Mouse (Mus musculus) heart, embryonic 11.5 days (tissue): ENCODE results near the gene Acp4. TPM values are rescaled to one million over a fixed set of nuclear protein-coding genes. Genes with fewer than 3 reads are reported as not detected.
A peak's percentile ranks its signal among the peaks of the same experiment; 100 is the strongest.
"Not testable (repeated sequence)": the region's sequence is repeated elsewhere in the genome, so short reads cannot be mapped to it uniquely, and the experiment has no call there.

Source experiments
- ATAC-seq: fragments of 200-750 bp; cut with Nextera tagmentation; replicated peaks from 2 replicates; pipeline ENCODE4 v1.8.0; 2017; ENCODE audit warnings: moderate library complexity; ENCODE audit not compliant: insufficient number of reproducible peaks, low FRiP score, low TSS enrichment
- H3K27ac ChIP-seq: fragments of 300-500 bp; sonication (generic); 2 replicates; pipeline ENCODE4 v1.5.1; 2014; ENCODE audit warnings: mild to moderate bottlenecking, low read depth, low read length
- H3K27me3 ChIP-seq: fragments of 300-500 bp; sonication (generic); 2 replicates; pipeline ENCODE4 v1.6.1; 2014; ENCODE audit warnings: mild to moderate bottlenecking, low read length, mixed read lengths; ENCODE audit not compliant: control insufficient read depth, insufficient read depth
- H3K36me3 ChIP-seq: fragments of 300-500 bp; sonication (generic); 2 replicates; pipeline ENCODE4 v1.6.1; 2014; ENCODE audit warnings: mild to moderate bottlenecking, low read length, moderate library complexity, mixed read lengths; ENCODE audit not compliant: control insufficient read depth, insufficient read depth
- H3K4me1 ChIP-seq: fragments of 300-500 bp; sonication (generic); 2 replicates; pipeline ENCODE4 v1.6.1; 2014; ENCODE audit warnings: low read length; ENCODE audit not compliant: control insufficient read depth, insufficient read depth
- H3K4me2 ChIP-seq: fragments of 300-500 bp; sonication (generic); 2 replicates; pipeline ENCODE4 v1.6.1; 2014; ENCODE audit warnings: mild to moderate bottlenecking, moderate library complexity
- H3K4me3 ChIP-seq: fragments of 300-500 bp; sonication (generic); 2 replicates; pipeline ENCODE4 v1.5.1; 2014; ENCODE audit warnings: low read depth, low read length
- H3K9ac ChIP-seq: fragments of 300-500 bp; sonication (generic); 2 replicates; pipeline ENCODE4 v1.6.1; 2014; ENCODE audit warnings: mild to moderate bottlenecking, low read depth, low read length, moderate library complexity
- H3K9me3 ChIP-seq: fragments of 300-500 bp; sonication (generic); replicated peaks from 2 replicates; pipeline ENCODE4 v1.6.1; 2016; ENCODE audit warnings: low read length; ENCODE audit not compliant: control insufficient read depth
- WGBS: fragments of 180-500 bp; shearing (Covaris S2); extraction: QIAGEN DNeasy Blood & Tissue Kit; methylation state at CpG from one replicate; pipeline ENCODE4 v1.1.7; 2014; ENCODE audit not compliant: insufficient replicate concordance; 5-methylcytosine and 5-hydroxymethylcytosine counted together
- polyA plus RNA-seq: library from polyadenylated mRNA; unstranded; fragments of >200 nt; fragmentation: Nextera tagmentation; extraction: Ambion mirVana; gene quantifications from 2 replicates; pipeline ENCODE4 v1.2.1, GENCODE M21; 2014

The Acp4 gene
- polyA plus RNA-seq, result not detected in 2 replicates

GRCm38 (mm10) chr7:44257278-44257677 lies at the start of gene Acp4:
TSS of gene Acp4 (minus strand) at chr7:44257378.
- H3K9ac ChIP-seq, result no peak within 1 kb of the TSS
- no peaks in the 10 kb centered on the region for H3K4me1 ChIP-seq
- WGBS, result 71% methylated on average over 4 of the region's 4 CpGs
- ATAC-seq, result no peak
- H3K27ac ChIP-seq, result no peak within 1 kb of the TSS
- no peaks in the 10 kb centered on the region for H3K36me3 ChIP-seq
- no peak within 1 kb of the TSS for H3K4me3 ChIP-seq
- H3K9me3 ChIP-seq, result no peaks in the 10 kb centered on the region
- H3K27me3 ChIP-seq, result peaks cover 6% of the 10 kb centered on the region; the same call in 1 of the 2 replicates
- H3K4me2 ChIP-seq, result no peak within 1 kb of the TSS

GRCm38 (mm10) chr7:44306516-44307240 lies 49.5 kb upstream of the Acp4 start, which contains the start of gene Clec11a:
TSS of gene Clec11a (minus strand) at chr7:44306902.
- no peak for ATAC-seq
- Histone ChIP-seq H3K9me3 (no peaks in the 10 kb centered on the region), H3K27me3 (peaks cover 47% of the 10 kb centered on the region), H3K4me1 (peaks cover 20% of the 10 kb centered on the region), H3K4me3 (peak within 1 kb of the TSS; percentile 68), H3K9ac (no peak within 1 kb of the TSS), H3K27ac (no peak within 1 kb of the TSS), H3K36me3 (no peaks in the 10 kb centered on the region), H3K4me2 (peak within 1 kb of the TSS; percentile 86)
- WGBS, result 62% methylated on average over 6 of the region's 6 CpGs

- ATAC-seq, result no peak
- Histone ChIP-seq H3K27me3 (peaks cover 37% of the 10 kb centered on the region), H3K4me2 (peak overlapping the region; percentile 86), H3K4me3 (peak overlapping the region; percentile 68), H3K4me1 (peaks cover 12% of the 10 kb centered on the region), H3K27ac (no peak overlapping the region), H3K36me3 (no peaks in the 10 kb centered on the region), H3K9ac (no peak overlapping the region), H3K9me3 (no peaks in the 10 kb centered on the region)
- WGBS, result 7% methylated on average over 16 of the region's 16 CpGs
These were observed 48.5 kb upstream of the Acp4 start for GRCm38 (mm10) chr7:44305686-44306085.

- ATAC-seq, result peak; percentile 91
- H3K9me3 ChIP-seq, result no peaks in the 10 kb centered on the region
- H3K36me3 ChIP-seq, result no peaks in the 10 kb centered on the region
- H3K27me3 ChIP-seq, result peaks cover 31% of the 10 kb centered on the region
- peak overlapping the region; percentile 79 for H3K27ac ChIP-seq
- H3K4me2 ChIP-seq, result peak overlapping the region; percentile 86
- under 1% methylated on average over 49 of the region's 49 CpGs for WGBS
- peak overlapping the region; percentile 94 for H3K9ac ChIP-seq
- peak overlapping the region; percentile 68 for H3K4me3 ChIP-seq
- peaks cover 9% of the 10 kb centered on the region for H3K4me1 ChIP-seq
These were observed 47.8 kb upstream of the Acp4 start for GRCm38 (mm10) chr7:44304775-44305641.

- Histone ChIP-seq H3K36me3 (no peaks in the 10 kb centered on the region), H3K4me2 (peak overlapping the region; percentile 86), H3K9ac (peak overlapping the region; percentile 94), H3K4me1 (peaks cover 9% of the 10 kb centered on the region), H3K4me3 (peak overlapping the region; percentile 68), H3K9me3 (no peaks in the 10 kb centered on the region), H3K27ac (peak overlapping the region; percentile 79), H3K27me3 (peaks cover 26% of the 10 kb centered on the region)
- peak; percentile 29 for ATAC-seq
- under 1% methylated on average over 25 of the region's 25 CpGs for WGBS
These were observed 47.2 kb upstream of the Acp4 start for GRCm38 (mm10) chr7:44304463-44304774.

- peaks cover 18% of the 10 kb centered on the region for H3K27me3 ChIP-seq
These were observed 46.5 kb upstream of the Acp4 start for GRCm38 (mm10) chr7:44303346-44304340.

GRCm38 (mm10) chr7:44297501-44297900 lies 40.3 kb upstream of the Acp4 start:
- not testable (repeated sequence) for H3K9ac ChIP-seq, H3K27me3 ChIP-seq, ATAC-seq, H3K4me3 ChIP-seq, H3K27ac ChIP-seq, H3K4me2 ChIP-seq, H3K4me1 ChIP-seq, H3K36me3 ChIP-seq, H3K9me3 ChIP-seq
- 71% methylated on average over 2 of the region's 2 CpGs for WGBS

More at GRCm38 (mm10) chr7:44303346-44304340, 46.5 kb upstream of the Acp4 start:
- ATAC-seq, result no peak
- peaks cover 9% of the 10 kb centered on the region for H3K4me1 ChIP-seq
- H3K4me3 ChIP-seq, result peak overlapping the region; percentile 68
- no peaks in the 10 kb centered on the region for H3K9me3 ChIP-seq
- H3K36me3 ChIP-seq, result no peaks in the 10 kb centered on the region
- peak overlapping the region; percentile 94 for H3K9ac ChIP-seq
- H3K27ac ChIP-seq, result peak overlapping the region; percentile 79; the same call in 1 of the 2 replicates
- 85% methylated on average over 14 of the region's 14 CpGs for WGBS
- H3K4me2 ChIP-seq, result peak overlapping the region; percentile 86

- 50% methylated on average over 4 of the region's 4 CpGs for WGBS
- H3K9me3 ChIP-seq, result no peaks in the 10 kb centered on the region; the same call in none of the 2 replicates
- no peak for ATAC-seq
- H3K9ac ChIP-seq, result no peak overlapping the region
- H3K4me3 ChIP-seq, result no peak overlapping the region
- no peaks in the 10 kb centered on the region for H3K4me1 ChIP-seq
- no peak overlapping the region for H3K27ac ChIP-seq
- no peaks in the 10 kb centered on the region for H3K36me3 ChIP-seq
- H3K27me3 ChIP-seq, result no peaks in the 10 kb centered on the region
- no peak overlapping the region for H3K4me2 ChIP-seq
These were observed 34.2 kb upstream of the Acp4 start for GRCm38 (mm10) chr7:44291418-44291817.
